Mouse (Mus musculus): ENCODE data around the gene Gm3373. TPM values are rescaled to one million over a fixed set of nuclear protein-coding genes. Genes with fewer than 3 reads are reported as not detected.
"Not testable (repeated sequence)": the region's sequence is repeated elsewhere in the genome, so short reads cannot be mapped to it uniquely, and the experiment has no call there.

Gene Gm3373
- polyA plus RNA-seq (2015; fragmentation: Nextera tagmentation; extraction: Ambion mirVana), result not detected in 2 replicates

- not testable (repeated sequence) for H3K4me3 ChIP-seq; H3K4me1 ChIP-seq; ATAC-seq (ENCODE audit: low FRiP score, low read depth); H3K9me3 ChIP-seq; H3K36me3 ChIP-seq; H3K27ac ChIP-seq; H3K27me3 ChIP-seq; H3K9ac ChIP-seq; H3K4me2 ChIP-seq (replicated peaks)
- WGBS, result no CpG with 5 or more reads among the region's 37 CpGs
Observed at GRCm38 (mm10) chr14:5741477-5741876, at the start of gene Gm3373. Gene Gm3373, minus strand, starts transcription at chr14:5741577.

DNA sequence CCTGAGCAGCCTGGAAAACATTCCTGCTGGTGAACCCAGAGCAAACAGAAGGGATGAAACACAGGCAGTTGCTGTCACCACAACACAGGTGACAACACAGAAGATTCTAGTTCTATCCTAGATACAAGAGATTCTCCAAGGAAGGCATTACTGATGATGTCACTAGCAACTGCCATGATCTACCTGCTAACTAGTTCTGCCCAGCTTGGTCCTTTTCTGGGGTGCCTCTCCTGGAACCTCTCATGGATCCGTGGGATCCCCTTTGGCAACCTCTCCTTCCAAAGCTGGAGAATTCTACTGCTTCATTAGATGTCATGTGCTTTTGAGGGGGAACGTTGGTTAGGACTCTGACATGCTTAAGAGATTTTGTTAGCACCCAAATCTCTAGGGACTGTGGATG is 54.0 kb downstream of the Gm3373 start, which contains the start of gene Gm9603:
Gm9603 (minus strand) TSS at position 101 of the 400 bp plus-strand sequence.
- H3K27me3 ChIP-seq; H3K9me3 ChIP-seq; ATAC-seq (ENCODE audit: low FRiP score, low read depth); H3K9ac ChIP-seq; H3K4me2 ChIP-seq (replicated peaks); H3K27ac ChIP-seq; H3K4me1 ChIP-seq; H3K4me3 ChIP-seq; H3K36me3 ChIP-seq: not testable (repeated sequence)
- no CpG with 5 or more reads among the region's 2 CpGs for WGBS

Other genes with a start within 250 kb of the Gm3373 start
- gene Gm3488, start 239.9 kb downstream of the Gm3373 start, polyA plus RNA-seq (2015; fragmentation: Nextera tagmentation; extraction: Ambion mirVana), result 0.45 and 0.75 TPM in 2 replicates
- not detected in 2 replicates for gene Gm3532, start 203.1 kb downstream of the Gm3373 start, polyA plus RNA-seq (2015; fragmentation: Nextera tagmentation; extraction: Ambion mirVana)
- gene Gm8265, start 108.5 kb downstream of the Gm3373 start, polyA plus RNA-seq (2015; fragmentation: Nextera tagmentation; extraction: Ambion mirVana), result not detected in 2 replicates
- not detected in 2 replicates for gene Gm9603, start 54.1 kb downstream of the Gm3373 start, polyA plus RNA-seq (2015; fragmentation: Nextera tagmentation; extraction: Ambion mirVana)
- 0.59 and 0.78 TPM in 2 replicates for gene Gm3383, start 66.4 kb upstream of the Gm3373 start, polyA plus RNA-seq (2015; fragmentation: Nextera tagmentation; extraction: Ambion mirVana)
- not detected in 2 replicates for gene Gm3424, start 88.8 kb upstream of the Gm3373 start, polyA plus RNA-seq (2015; fragmentation: Nextera tagmentation; extraction: Ambion mirVana)
- 0.11 and 0.13 TPM in 2 replicates for gene Gm8237, start 138.8 kb upstream of the Gm3373 start, polyA plus RNA-seq (2015; fragmentation: Nextera tagmentation; extraction: Ambion mirVana)
- gene Gm3248, start 220.2 kb upstream of the Gm3373 start, polyA plus RNA-seq (2015; fragmentation: Nextera tagmentation; extraction: Ambion mirVana), result 0.10 and 0.34 TPM in 2 replicates
- not detected in 2 replicates for gene Gm3453, start 237.6 kb upstream of the Gm3373 start, polyA plus RNA-seq (2015; fragmentation: Nextera tagmentation; extraction: Ambion mirVana)